Mouse (Mus musculus) gastrocnemius, adult 8-10 months (tissue): ENCODE results near the gene Dnajc30. TPM values are rescaled to one million over a fixed set of nuclear protein-coding genes. Genes with fewer than 3 reads are reported as not detected.
"Not testable (repeated sequence)": the region's sequence is repeated elsewhere in the genome, so short reads cannot be mapped to it uniquely, and the experiment has no call there.

Source experiments
- DNase-seq, 2 experiments: peaks; one replicate each; pipeline ENCODE4 v3.0.0; 2022; ENCODE audit warnings: low spot score in 2 of 2
- total RNA-seq, 4 experiments: library from RNA; stranded (reverse); gene quantifications; 2 replicates each; pipeline ENCODE4 v1.2.4; 2022

Dnajc30 gene
- 10 to 100 TPM; 24.3 to 26.8 (median 25.8) TPM for total RNA-seq

DNA sequence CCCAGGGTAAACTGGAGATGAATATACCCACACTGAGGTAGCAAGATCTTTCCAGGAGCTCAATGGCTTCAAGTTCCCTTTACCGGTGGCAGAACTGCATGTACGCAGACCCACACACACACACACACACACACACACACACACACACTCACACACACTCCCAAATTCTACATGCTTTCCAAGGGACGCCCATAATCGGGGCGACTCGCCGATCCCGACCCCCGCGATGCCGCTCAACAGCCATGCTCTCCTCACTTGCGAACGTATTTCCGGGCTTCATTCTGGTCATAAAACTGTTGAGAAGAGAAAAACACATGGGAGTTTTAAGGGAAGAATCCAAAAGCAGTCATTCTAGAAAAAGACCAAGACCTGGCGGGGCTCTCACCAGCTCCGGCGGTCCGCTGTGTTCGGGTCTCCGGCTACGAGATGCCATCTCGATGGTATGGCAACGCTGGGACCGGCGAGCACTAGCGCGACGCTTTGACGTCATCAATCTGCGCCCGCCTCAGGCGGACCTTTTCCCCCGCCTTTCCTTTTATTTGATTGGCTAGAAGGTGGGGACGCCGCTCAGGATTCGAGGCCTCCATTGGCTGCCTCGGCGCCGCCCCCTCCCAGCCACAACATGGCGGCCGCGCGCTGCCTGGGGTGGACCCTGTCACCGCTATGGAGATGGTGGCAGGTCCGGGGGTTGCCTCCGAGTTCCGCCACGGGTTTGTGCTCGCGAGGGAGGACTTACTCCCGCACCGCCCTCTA, at the start of gene Dnajc30:
Gene Dnajc30, plus strand, starts transcription at position 574 of the 753 bp plus-strand sequence.
- DNase-seq: peak; percentile 88 to 94

DNA sequence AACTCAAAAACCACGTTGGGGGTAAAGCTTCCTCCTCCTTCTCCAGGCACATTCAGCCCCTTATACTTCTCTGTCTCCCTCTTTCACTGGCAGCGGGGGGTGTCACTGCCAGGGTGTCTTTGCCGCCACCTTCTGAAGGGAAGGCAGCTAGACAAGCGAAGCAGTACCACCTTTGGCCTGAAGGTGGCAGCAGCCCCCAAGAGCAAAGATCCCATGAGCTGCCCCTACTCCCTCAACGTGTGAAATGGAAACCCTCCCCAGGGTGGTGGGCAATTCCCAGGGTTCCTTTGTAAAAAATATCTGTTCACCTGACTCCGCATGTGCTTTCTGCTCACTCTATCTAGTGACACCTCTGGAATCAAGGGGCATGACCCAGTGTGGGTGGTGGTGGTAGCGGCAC, 48.5 kb upstream of the Dnajc30 start:
- DNase-seq: peak; percentile 71 to 77

DNA sequence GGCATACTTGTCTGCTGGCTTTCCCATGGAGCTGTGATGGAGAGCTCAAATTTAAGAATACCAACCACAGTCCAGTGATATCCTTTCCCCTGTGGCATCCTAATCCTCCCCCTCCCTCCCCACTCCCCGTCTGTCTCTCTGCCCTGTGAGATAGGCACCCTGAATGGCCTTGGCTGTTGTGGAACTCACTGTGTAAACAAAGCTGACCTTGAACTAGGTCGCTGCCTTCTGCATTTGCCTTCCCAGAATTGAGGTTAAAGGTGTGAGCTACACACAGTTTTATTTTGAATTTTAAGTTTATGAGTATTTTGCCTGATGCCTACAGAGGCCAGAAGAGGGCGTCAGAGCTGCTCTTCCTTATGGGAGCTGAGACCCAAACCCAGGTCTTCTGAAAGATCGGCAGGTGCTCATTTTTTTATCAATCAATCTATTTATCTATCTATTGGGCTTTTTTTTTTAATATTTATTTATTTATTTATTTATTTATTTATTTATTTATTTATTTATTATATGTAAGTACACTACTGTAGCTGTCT, 47.7 kb upstream of the Dnajc30 start:
- DNase-seq: no peak

DNA sequence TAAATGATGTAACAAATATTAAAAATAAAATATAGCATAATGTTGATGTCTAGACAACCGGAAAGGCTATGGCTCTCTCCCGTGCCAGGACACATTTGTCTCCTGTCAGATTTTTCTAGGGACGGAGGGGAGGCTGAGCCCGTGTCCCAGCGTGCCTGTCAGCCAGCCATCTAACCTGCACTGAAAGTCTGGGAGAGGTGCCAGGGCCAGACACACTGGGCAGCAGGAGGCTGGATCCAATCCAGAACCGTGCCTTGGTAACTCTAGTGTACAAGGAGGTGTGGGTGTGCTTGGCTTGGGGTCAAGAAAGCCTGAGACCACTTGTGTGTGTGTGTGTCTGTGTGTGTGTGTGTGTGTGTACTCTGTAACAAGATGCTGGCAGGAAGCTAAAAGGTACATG, 42.2 kb upstream of the Dnajc30 start:
- no peak for DNase-seq

DNA sequence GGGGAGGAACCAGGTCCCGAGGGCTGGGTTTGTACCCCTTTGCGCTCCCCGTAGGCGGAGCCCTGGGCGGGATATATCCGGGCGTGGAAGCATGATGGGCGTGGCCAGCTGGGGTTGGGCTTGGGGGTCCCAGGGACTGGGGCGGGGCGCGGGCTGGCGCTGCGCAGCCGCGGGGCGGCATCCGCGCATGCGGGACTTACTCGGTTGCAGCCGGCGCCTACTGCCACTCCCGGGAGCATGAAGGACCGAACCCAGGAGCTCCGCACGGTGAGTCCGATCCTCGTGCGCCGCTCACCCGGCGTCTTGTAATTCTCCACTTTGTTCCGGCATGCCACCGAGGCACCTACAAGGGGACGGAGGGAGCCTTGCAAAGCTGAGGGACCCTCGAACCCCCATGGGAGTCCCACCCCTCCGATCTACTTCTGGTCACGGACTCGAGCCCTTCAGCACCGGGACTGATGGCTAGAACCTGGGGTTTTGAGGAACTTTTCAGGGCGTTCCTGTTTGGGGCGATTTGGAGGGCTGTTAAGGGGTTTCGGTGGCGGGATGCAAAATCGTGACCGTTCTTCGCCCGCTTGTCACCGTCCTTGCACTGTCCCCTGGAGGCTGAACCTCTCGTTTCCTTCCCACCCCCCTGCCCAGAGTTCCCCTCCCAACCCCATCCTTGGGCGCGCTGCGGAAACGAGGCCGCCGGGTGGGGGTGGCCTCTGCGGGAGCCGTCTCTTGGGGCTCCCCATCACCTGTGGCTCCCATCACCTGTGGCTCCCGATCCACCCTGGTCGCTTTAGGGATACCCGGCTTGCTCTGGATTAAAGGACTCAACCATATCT, 40.4 kb upstream of the Dnajc30 start, which contains the start of gene Stx1a:
Gene Stx1a, plus strand, starts transcription at position 139 of the 830 bp plus-strand sequence.
- DNase-seq: peak; percentile 74 to 85

DNA sequence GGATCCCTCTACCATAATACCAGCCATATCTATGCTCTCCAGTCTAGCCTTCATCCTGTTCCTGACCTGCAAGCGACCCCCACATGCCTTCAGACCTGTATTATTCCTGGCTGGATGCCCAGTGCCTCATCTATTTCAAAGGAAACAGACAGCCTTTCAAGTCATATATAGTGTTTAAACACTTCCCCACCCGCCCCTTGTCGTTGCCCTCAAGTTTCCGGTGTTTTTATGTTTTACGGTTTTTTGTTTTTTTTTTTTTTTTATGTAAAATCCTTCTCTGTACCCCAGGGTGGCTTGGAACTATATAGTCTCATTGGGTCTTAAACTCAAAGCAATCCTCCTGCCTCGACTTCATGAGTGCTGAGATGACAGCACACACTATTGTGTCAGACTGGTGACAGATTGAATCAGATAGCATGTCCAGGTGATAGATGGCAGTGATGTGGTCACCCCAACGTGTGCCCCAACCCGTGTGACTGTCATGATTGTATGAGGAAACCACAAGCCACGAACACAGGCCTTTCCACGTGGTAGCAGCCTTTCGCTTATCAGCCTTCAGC, 39.3 kb upstream of the Dnajc30 start:
- no peak for DNase-seq

DNA sequence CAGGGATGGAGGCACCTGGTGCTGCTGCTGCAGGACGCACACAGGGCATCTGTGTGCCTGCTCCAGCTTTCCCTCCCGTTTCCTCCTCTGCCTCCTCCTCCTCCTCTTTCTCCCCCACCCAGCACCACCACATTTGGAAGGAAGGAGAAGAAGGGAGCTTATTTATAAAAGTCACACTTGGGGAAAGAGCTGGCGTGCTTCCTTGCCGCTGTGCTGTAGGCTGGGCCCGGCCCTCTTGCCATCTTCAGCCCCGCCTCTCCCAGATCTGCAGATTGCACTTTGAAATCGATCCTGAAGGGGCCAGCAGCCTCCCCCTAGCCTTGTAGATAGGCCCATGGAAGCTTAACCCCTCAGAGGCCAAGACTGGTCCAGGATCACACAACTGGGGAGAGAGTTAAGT, 38.1 kb upstream of the Dnajc30 start:
- no peak for DNase-seq

DNA sequence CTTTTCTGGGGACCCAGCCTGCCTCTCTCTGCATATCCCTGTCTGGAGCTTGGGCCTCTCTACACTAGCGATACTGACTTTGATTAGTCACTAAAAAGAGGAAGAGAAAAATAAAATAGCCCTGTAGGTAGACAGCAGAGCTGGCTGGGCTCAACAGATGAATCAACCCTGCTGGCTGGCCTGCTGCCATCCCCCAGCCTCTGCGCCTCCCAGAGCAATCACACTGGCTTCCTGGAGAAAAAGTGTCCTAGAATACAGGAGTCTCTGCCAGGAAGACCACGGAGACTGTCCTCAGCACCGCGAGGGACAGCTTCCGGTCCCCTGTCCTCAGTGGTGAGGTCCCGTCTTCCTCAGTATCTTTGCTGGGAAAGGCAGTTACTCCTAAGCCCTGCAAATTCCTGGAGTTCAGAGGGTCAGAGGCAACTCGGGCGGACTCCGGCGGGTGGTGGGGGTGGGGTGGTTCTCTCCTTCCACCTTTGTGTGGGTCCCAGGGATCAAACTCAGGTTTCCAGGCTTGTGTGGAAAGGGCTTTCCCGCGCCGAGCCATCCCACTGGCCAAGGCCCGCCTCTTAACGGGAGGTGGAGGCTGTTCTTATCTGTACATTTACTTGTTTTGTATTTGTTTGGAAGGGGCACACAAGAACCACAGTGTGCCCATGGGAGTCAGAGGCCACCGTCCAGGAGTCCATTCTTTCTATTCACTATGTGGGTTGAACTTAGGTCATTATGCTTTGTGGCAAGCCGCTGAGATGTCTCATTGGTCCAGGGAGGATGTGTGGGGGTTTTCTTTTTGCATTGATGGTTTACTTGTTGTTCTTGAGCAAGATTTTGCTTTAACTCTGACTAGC, 34.8 kb upstream of the Dnajc30 start:
- no peak for DNase-seq

DNA sequence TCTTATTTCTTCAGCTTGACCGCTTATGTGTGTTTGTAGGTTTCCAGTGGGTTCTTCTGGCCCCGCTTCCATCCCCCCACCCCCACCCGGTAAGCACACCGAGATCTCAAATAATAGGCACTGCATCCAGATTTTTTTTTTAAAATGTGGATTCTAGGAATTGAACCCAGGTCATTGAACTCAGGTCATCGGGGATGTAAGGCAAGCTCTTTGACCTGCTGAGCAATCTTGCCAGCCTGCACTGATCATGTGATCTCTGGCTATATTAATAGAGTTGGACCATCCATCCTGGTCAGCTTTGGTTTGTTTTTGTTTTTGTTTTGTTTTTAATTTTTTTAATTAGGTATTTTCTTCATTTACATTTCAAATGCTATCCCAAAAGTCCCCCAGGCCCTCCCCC, 31.4 kb upstream of the Dnajc30 start:
- DNase-seq: no peak

DNA sequence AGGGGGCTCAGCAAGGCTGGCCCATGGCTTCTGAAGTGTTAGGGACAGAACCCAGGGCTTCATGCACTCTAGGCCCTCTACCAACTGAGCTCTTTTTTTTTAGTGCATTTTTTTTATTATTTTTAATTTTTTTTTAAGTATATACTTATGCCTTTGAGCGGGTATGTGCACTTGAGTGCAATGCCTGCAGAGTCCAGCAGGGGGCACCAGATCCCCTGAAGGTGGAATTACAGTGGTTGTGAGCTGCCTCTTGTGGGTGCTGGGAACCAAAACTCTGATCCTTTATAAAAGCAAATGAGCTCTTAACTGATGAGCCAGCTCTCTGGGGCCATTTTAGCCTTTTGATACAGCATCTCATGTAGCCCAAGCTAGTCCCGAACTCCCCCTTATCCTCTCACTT, 29.4 kb upstream of the Dnajc30 start:
- no peak for DNase-seq

DNA sequence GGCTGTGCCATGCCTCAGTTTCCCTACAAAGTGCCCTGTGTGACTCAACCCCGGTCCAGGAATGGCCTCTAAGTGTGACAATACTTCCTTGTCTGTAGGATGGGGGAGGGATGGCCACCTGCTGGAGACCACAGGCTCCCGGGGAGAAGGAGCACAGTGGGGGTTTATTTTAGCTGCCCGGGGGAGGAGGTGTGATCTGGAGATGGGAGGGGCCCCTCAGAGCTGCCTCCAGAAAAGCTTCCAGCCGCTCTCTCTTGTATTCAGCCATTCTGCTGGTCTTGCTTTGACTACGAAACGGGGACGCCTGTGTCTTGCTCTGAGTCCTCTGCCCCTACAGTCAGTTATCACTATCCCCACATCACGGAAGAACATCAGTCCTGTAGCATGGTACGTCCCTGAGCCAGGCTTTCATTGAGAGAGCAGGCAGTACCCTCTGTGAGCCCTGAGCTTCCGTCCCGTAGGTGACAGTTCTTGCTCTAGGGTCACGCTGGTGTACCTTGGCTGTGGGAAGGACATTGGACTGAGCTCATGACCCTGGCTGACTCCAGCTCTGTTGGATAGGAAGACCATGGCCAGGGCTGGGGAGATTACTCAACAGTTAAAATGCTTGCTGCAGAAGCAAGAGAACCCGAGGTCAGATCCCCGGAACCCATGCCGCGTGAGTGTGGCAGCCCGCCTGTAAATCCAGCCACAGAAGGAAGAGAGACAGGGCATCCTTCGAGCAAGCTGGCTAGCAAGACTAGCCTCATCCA, 28.2 kb upstream of the Dnajc30 start:
- DNase-seq: no peak

DNA sequence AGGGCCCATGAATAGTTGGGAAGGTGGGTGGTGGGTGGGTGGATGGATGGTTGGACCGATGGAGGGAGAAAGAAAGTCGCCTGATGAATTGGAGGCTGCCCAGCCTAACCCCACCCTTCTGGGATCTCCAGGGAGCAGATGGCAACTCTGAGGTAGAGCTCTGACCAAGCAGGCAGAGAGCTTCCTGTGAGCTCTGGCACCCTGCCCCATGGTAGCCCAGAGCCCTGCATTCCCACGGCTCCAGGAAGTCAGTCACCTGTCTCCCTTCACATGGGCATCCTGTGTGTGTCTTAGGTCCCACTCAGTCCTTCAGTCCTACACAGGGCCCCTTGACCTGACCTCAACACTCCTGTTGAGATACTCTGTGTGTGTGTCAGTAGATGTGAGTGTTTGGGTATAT, 26.1 kb upstream of the Dnajc30 start:
- DNase-seq: no peak

DNA sequence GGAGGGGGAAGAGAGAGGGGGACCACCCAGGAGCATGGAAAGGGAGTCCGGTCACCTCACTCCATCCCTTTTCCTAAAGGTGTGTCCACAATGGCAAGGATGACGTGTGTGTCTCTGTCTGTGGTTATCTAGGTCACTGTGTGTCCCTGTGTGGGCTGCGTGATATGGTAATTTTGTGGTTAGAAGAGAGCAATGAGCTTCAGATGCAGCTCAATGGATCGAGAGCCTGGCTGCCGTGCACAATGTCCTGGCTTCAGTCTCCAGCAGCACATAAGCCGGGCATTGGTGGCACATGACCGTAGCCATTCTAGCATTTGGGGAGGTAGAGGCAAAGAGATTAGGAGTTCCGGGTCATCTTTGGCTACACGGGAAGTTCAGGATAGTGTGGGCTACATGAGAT, 24.5 kb upstream of the Dnajc30 start:
- no peak for DNase-seq

DNA sequence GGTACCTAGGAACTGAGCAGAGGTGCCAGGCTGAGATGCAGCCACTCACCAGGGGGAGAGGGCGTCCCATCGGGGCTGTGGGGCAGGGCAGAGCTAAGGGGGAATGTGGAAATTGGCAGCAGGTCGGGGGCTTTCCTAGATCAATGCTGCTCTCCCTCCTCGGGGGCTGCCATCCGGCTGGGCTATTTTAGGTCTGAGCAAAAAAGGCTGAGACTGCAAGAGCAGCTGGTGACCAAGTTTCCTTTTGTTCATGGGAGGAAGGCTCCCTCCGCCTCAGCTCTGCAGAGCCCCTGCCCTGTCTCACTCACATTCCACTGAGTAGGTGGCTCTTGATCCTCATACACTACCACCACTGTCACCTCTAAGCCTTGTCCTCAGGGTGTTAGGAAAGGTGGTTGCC, 23.9 kb upstream of the Dnajc30 start:
- no peak for DNase-seq

DNA sequence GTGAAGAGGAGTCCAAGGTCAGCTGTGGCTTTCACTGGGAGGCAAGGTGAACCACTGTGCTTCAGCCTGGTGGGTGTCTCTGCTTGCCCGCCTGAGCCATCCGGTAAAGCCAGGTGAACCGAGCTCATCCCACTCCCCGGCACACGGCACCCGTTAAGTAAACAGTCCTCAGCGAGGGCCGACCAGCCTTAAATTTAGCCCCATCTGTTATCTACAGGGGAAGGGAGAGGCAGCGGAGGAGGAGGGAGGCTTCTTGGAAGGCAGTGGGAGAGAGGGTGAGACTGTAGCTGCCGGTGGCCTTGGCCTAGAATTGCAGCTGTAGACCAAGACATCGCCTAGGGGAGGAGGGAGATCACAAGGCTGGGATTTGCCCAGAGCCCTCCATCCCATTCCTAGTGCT, 23.2 kb upstream of the Dnajc30 start:
- DNase-seq: no peak

DNA sequence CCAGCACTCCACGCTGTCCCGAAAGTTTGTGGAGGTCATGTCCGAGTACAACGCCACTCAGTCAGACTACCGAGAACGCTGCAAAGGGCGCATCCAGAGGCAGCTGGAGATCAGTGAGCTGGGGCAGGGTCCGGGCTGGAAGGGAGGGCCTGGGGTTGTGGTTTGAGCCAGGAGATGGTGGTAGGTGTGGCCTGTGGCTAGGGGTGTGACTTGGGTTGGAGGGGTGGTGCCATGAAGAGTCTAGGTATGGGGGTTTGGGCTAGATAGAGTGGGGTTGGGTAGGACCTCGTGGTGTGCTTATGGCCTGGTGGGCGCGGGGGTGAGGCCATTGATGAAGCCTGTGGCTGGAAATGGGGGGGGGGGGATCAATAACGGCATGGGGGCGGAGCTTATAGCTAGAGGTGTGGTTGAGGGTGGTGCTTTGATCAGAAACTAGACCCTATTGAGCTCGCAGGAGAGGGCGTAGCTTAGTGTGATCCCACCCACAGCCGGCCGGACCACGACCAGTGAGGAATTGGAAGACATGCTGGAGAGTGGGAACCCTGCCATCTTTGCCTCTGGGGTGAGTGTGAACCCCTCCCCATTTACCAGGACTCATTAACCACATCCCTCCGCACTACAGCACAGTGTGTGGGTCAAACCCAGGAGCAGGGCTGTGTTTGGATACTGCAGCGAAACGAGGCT, 21.8 kb upstream of the Dnajc30 start:
- DNase-seq: no peak

DNA sequence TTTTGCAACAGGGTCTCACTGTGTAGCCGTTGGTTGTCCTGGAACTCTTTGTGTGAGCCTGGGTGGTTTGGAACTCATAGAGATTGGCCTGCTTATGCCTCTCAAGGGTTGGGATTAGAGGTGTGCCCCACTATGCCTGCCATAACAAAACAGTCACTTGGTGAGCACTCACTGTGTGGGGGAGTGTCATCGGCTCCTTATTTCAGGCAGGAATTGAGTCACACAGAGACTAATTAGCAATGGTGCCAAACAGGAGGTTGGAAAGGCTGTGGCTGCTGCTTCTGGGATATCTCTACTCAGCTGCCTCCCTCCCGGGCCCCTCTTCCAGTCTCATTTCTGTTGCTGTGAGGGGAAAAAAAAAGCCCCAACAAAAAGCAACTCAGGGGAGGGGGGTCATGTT, 19.4 kb upstream of the Dnajc30 start:
- no peak for DNase-seq

DNA sequence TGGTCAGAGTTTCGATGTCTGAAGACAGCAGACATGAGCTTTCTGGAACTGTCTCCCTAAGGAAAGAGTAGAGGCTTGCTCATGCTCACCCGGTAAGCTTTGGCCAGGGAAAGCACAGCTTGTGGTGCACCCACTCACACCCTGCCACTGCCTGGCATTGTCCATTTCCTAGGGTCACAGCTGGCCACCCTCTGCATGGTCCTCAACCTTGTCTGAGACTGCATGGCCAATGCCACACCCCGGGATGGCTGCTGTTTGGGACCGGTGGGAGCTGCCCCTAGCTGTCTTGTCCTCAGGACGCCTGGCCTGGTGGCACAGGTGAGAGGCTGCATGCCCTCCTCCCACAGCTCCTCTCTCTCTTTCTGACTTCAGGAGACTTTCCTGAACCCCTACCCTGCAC, 15.5 kb upstream of the Dnajc30 start:
- DNase-seq: no peak

DNA sequence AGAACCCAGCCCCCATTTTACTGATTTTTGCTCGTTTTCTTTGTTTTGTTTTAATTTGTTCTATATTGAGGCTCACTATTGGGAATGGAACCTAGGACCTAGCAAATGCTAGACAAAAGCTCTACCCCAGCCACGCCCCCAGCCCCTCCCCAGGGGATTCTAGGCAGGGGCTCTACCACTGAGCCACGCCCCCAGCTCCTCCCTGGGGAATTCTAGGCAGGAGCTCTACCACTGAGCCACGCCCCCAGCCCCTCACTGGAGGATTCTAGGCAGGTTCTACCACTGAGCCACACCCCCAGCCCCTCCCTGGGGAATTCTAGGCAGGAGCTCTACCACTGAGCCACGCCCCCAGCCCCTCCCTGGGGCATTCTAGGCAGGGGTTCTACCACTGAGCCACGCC, 14.7 kb upstream of the Dnajc30 start:
- DNase-seq: not testable (repeated sequence)

DNA sequence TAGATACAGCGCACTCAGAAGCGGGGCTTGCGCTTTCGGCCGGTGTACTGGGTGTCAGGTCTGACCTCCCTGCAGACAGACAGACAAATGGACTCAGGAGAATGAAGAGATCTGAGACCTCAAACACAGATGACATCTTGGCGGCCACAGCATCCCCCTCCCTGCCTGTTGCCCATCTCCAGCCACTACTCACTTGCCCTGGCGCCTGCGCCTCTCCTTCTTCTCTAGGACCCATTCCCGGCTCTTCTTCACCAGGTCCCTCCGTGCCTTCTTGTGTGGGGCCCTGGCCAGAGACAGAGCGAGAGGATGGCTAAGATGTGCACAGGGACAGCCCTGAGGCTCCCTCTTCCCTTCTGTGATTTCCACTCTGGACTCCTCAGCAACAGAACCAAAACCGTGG, 10.6 kb upstream of the Dnajc30 start:
- DNase-seq: no peak
